Mouse (Mus musculus) splenic B cell, adult 2 months (primary cell): ENCODE results near the gene Baiap2l1.

Experiments used
- DNase-seq: peaks from one replicate; pipeline ENCODE4 v3.0.0-alpha.2; 2011; ENCODE audit warnings: low read depth, low spot score
- H3K27me3 ChIP-seq: 2 replicates; pipeline ENCODE4 v1.6.1; 2012; ENCODE audit warnings: mild to moderate bottlenecking, low read length, moderate library complexity, mixed read lengths; ENCODE audit not compliant: control insufficient read depth, poor library complexity, insufficient read depth, severe bottlenecking
- H3K36me3 ChIP-seq: 2 replicates; pipeline ENCODE4 v1.6.1; 2012; ENCODE audit warnings: mild to moderate bottlenecking, low read length, moderate library complexity, mixed read lengths; ENCODE audit not compliant: control insufficient read depth, poor library complexity, insufficient read depth, severe bottlenecking

The Baiap2l1 gene

DNA sequence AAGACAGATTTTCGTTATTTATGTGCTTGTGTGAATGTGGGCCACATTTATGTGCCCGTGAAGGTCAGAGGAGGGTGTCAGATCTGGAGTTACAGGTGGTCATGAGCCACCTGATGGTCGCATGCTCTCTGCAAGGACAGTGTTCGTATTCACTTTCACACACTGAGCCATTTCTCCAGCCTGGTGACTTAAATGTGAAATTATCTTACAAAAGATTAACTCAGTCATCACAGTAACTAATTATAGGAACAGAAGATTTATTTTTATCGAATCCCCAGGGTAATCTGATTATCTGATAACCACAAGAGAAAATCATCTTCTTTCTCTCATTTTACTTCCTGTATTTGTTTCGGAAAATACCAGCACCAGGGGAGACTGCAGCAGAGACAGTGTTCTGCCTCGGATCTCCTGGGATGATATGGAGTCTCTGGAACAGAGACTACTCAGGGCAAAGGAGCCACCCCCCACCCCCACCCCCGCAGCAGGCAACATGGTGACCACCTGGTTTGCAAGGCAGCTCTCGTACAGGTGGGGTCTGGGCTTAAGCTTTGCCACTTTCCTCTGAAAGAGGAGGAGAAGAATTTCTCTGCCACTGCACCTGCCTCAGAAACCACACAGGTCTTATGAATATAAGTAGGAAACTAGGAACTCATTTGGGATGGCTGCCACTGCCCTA, 71.2 kb downstream of the Baiap2l1 start:
- H3K27me3 ChIP-seq = no peaks in the 10 kb centered on the region
- H3K36me3 ChIP-seq = no peaks in the 10 kb centered on the region; the same call in 1 of the 2 replicates
- DNase-seq = peak; percentile 60

DNA sequence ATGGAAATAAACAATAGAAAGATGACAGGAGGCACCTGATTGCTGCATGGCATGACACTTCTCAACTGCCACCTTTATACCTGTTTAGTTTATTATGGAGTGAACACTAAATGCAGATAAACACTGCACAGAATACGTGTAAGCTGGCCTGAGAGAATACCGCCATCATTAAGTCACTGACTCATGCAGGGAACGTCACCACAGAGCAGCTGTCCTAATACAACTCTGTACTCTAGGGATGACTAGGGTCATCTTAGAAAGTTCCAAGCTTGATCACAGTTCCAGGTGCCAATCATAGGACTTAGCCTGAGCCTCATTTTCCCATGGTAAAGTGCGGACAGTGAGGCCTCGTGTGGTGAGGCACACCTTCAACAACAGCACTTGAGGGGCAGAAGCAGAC, 73.3 kb downstream of the Baiap2l1 start:
- no peak for DNase-seq
- H3K27me3 ChIP-seq = no peaks in the 10 kb centered on the region
- H3K36me3 ChIP-seq = no peaks in the 10 kb centered on the region; the same call in 1 of the 2 replicates

DNA sequence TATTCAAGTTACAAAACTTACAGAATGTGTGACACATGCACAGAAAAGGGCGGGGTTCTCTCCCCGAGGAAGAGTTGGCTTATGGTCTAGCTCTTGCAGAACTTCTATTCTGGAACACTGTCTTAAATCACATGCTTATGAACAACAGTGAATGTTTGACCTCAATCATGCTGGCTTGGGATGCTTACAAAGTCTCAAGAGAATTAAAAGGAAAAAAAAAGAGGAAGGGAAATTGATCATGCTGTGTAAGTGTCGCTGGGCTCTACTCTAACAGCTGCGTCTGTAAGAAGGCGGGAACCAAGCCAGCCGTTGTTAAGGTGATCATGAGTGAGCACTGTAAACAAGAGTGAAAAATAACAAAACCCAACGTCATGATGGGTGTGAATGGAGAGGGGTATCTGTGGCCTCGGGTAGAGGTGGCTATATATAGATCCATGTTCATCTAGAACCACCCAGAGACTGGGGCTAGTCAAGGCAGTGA, 74.3 kb downstream of the Baiap2l1 start:
- peak; percentile 93 for DNase-seq
- H3K27me3 ChIP-seq = no peaks in the 10 kb centered on the region
- no peaks in the 10 kb centered on the region; the same call in 1 of the 2 replicates for H3K36me3 ChIP-seq

DNA sequence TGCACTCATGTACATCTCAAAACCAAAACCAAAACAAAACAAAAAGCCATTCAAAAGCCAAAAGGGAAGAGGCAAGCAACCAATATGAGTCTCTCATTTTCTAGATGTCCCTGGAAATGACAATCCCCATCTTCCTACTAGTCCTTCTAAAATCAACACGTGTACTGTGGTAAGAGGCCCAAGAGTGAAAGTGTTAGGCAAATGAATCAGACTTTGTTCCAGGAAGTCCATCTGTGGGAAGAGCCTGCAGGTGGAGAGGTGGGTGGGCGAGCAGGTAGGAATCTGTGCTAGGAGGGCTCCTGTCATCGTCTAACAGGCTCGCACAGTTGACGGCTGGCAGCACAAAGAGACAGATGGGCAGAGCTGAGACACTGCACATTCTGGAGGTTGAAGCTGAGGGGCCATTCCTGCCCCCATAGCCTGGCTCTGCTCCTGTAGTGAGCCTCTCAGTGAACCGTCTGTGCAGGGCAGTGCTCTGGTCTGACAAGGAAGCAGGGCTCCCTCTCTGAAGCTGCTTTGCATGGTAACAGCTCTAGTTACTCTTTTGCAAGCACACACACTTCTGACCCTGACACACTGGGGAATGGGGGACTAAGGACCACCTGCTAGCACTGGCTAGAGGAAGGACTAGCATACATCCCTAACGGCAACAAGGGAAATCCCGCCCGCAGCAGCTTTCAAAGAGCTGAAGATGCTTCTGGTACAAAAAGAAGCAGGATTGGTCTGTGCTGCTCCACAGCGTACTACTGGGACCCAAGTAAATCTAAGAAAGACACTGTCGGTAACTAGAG, 75.2 kb downstream of the Baiap2l1 start:
- Histone ChIP-seq H3K27me3 (no peaks in the 10 kb centered on the region), H3K36me3 (no peaks in the 10 kb centered on the region; the same call in 1 of the 2 replicates)
- peak; percentile 40 for DNase-seq

DNA sequence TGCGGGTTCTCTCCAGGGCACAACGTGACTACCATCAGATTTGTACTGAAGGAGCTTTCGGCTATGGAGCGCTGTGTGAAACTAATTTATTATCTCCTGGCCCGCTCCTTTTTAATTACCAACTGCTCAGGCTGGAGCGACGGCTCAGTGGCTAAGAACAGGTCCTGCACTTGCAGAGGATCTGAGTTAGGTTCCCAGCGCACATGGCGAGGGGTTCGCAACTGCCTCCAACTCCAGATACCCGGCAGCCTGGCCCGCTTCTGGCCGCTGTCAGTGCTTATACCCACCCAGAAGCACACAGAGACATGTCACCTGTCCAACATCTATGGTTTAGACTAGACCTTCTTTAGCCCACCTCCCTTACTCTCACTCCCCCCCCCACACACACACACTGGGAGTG, 78.0 kb downstream of the Baiap2l1 start:
- H3K36me3 ChIP-seq = no peaks in the 10 kb centered on the region
- H3K27me3 ChIP-seq = no peaks in the 10 kb centered on the region
- DNase-seq = no peak

DNA sequence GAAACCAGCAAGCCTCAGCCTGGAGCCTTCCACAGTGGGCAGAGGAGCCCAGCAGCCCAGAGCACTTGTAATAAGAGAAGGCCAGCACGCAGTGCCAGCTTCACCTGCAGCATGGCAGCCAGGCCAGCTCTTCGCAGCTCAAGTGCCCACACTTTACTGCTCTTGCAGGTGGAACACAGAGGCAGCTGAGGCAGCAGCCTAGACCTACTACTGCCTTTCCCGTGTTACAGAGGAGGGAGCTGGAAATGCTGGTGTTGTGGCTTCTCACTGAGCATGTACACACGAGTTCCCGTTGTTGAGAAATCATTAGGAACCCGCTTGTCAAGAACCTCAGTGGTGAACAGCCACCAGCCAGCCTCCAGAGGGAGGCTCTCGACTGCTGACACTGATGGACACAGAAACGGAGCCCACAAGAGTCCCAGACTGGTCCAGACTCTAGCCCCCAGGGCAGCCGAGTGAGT, 78.8 kb downstream of the Baiap2l1 start:
- DNase-seq = no peak
- no peaks in the 10 kb centered on the region for H3K27me3 ChIP-seq
- no peaks in the 10 kb centered on the region for H3K36me3 ChIP-seq

DNA sequence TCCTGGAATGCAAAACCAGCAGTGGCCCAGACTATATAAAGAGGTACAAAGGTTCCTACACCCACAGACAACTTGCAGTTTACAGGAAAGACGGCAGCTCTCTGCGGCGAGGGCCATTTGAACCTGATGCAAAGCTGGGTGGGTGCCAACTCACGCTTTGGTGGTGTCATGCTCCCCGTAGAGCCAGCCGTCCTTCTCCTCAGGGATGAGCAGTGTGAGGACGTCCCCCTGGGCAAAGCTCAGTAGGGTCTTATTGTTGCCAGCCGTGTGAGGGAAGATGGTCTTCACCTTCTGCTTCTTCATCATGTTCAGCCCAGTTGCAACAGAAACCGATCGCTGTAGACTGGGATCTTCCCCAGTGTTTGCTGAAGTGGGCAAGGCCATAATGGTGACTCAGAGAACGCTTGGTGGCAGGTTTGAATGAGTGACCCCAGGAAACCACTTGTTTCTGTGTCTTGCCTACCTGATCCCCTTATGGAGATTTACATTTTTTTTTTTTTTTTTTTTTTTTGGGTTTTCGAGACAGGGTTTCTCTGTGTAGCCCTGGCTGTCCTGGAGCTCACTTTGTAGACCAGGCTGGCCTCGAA, 79.4 kb downstream of the Baiap2l1 start:
- H3K36me3 ChIP-seq = no peaks in the 10 kb centered on the region
- no peak for DNase-seq
- no peaks in the 10 kb centered on the region for H3K27me3 ChIP-seq

DNA sequence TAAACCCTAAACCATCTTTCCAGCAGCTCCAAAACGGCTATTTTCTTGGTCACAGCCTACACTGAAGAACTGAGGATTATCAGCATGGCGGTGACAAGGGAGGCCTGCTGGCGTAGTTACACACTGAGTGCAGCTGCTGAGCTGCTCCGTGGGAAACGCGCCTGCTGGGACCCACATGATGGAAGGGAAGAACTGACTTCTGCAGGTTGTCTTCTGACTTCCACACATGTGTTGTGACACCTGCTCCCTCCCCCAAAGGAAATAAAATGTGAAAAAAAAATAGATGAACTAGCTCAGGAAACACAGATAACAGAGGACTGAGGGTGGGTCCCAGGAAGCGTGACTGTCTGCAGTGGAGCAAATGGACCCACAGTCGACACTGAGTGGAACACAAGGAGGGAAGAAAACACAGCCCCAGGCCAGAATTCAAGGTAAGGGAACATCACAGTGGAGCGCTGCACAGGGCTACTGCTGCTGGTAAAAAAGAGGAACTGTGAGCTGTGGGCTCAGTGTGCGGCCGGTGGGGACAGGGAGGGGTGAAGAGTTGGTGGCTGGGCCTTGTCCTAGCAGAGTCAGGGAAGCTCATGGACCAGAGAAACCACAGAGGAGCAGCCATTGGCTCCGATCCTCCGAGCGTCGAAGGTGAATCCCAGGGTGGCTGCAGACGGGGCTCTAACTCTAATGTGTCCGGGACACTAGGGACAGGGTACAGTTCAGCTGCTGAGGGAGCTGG, 80.8 kb downstream of the Baiap2l1 start:
- DNase-seq = peak; percentile 86
- H3K27me3 ChIP-seq = no peaks in the 10 kb centered on the region
- no peaks in the 10 kb centered on the region for H3K36me3 ChIP-seq

DNA sequence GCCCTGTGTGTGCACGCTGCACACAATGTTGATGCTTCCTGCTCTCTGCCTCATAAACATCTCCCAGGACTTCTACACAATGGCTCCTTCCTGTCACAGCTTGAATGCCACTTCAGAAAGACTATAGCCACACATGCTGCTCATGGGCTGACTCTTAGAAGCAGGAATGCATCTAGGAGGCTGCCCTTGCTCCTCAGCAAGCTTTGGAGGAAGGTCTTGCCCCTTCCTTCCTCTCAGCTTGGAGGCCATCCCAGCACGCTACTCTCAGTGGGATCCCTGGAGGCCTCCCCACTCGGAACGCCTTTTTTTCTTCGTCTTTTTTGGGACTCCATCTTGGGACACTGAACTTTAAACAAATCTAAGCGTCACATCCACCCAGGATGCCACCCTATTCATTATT, 83.0 kb downstream of the Baiap2l1 start:
- Histone ChIP-seq H3K36me3 (no peaks in the 10 kb centered on the region), H3K27me3 (no peaks in the 10 kb centered on the region)
- DNase-seq = no peak

DNA sequence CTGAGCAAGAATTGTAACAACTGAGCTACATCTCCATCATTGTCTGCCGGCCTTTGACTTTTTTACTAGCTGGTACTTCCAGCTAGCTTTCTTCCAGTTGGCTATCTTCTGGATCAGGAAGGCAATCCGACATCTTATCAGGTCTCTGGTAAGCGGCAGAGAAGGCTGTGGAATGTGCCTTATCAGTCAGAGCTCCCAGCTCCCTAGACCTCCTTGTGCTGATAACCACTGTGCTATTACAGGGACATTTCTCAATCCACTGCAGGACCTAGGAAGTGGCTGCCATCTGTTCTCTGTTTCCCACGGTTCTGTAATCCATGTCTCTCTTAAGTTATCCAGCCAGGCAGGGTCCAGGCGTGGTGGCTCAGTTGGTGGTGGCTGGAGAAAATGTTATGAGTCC, 86.1 kb downstream of the Baiap2l1 start:
- DNase-seq = no peak
- H3K27me3 ChIP-seq = no peaks in the 10 kb centered on the region
- H3K36me3 ChIP-seq = peaks cover 3% of the 10 kb centered on the region

DNA sequence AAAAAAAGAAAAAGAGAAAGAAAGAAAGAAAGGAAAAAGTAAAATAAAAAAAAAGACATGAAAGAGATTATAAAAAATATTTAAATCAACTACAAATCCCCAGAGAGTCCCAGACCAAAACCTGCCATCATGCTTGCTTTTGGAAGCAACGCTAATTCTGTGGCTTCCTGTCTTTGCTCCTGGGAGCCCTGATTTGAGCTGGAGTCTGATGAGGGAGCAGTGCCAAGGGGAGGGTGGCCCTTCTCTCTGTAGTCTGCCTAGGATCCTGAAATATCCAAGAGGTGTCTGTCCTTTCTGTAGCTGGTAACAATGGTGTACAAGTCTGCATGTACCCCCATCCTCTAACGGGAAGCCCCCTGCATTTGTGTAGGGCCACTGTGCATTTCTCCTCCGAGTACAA, 86.8 kb downstream of the Baiap2l1 start:
- peaks cover 3% of the 10 kb centered on the region for H3K36me3 ChIP-seq
- DNase-seq = no peak
- H3K27me3 ChIP-seq = no peaks in the 10 kb centered on the region

DNA sequence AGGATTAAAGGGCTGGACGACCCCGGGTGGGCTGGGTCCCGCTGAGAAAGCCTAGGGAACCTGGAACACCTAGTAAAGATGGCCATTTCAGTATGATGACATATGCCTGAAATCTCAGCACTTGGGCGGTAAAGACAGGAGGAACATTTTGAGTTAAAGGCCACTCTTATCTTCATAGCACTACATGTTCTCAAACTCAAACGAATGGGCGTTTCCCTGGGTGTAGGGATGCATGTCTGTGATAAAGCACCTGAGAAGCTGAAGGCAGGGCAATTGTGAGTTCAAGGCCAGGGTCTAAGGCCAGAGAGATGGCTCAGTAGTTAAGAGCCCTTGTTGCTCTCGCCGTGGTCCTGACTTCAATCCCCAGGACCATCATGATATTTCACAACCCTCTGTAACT, 87.5 kb downstream of the Baiap2l1 start:
- no peak for DNase-seq
- H3K36me3 ChIP-seq = peaks cover 3% of the 10 kb centered on the region
- H3K27me3 ChIP-seq = no peaks in the 10 kb centered on the region

DNA sequence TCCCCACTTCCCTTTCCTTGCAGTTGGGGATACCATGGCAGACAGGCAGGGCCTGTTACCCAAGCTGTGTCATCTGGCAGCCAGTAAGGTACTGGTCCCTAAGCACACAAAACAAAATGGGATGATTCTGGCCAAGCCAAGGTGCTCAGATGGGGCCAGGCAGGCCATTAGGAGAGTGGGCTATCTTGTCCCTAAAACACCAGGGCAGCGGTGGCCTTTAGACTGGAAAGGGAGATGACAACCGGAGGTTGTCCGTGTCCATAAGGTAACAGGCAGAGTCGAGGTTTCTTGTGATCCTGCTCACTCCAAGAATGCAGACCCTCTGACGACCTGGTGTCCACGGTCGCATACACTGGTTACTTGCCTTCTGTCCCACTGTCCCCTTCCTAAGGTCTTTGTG, 88.0 kb downstream of the Baiap2l1 start:
- no peak for DNase-seq
- Histone ChIP-seq H3K27me3 (no peaks in the 10 kb centered on the region), H3K36me3 (peaks cover 3% of the 10 kb centered on the region)

DNA sequence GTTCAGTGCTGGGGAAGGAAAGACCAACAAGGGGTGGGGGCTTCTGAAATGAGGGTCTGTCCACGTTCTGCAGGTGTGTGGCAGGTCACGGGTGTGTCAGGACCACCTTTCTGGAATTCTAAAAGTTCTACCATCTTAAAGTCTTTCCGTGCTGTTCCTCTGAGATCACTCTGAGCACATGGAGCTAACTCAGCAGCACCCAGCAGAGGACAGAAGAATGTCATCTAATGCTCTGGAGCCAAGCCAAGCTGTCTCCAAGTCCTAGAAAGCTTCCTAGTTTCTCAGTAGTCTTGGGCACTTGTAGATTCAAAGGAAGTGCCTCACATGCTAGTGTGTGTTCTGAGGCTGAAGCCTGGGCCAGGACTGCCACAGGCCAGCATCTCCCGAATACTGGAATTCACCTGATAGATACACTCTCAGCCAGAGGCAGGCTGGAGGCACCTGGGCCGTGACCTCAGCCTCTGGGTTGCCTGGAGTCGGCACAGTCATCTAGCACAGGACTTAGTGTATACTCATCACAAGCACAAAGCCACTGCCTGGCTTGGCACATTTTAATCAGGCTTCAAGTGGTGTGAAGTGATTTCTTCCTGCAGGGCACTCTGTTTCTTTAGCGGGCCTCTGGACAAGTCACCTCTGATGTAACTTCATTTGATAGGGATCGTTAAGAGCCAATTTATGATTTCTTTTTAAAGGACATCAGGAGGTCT, 90.2 kb downstream of the Baiap2l1 start:
- H3K36me3 ChIP-seq = peaks cover 3% of the 10 kb centered on the region
- H3K27me3 ChIP-seq = no peaks in the 10 kb centered on the region
- no peak for DNase-seq
